Mouse (Mus musculus) adrenal gland, adult 8-10 months (tissue): ENCODE measurements around the gene Pabpc4. TPM values are rescaled to one million over a fixed set of nuclear protein-coding genes. Genes with fewer than 3 reads are reported as not detected.

ENCODE experiments used
- total RNA-seq, 4 experiments: library from RNA; stranded (reverse); gene quantifications; 2 replicates each; pipeline ENCODE4 v1.2.4; 2022

Gene Pabpc4
- total RNA-seq, 4 experiments from 2014 or later: 82.8 to 96.1 (median 90.0) TPM

Other genes starting within 250 kb of the Pabpc4 start
- gene Trit1, start 245.8 kb upstream of the Pabpc4 start, total RNA-seq: 10 to 100 TPM; 21.8 to 24.5 (median 22.9) TPM
- under 1 TPM; 0.12 to 0.70 (median 0.30) TPM for gene Bmp8b, start 157.2 kb upstream of the Pabpc4 start, total RNA-seq
- under 1 TPM in 1 of 4 experiments, not detected in 3; 0.18 TPM for gene Oxct2b, start 146.1 kb upstream of the Pabpc4 start, total RNA-seq
- gene Ppie, start 122.4 kb upstream of the Pabpc4 start, total RNA-seq: 10 to 100 TPM; 55.8 to 65.6 (median 58.6) TPM
- 1 to 10 TPM; 5.0 to 9.1 (median 7.2) TPM for gene Hpcal4, start 79.1 kb upstream of the Pabpc4 start, total RNA-seq
- 100 to 1,000 TPM in 2 of 4 experiments, 10 to 100 TPM in 2; 65.4 to 137 (median 88.0) TPM for gene Nt5c1a, start 60.8 kb upstream of the Pabpc4 start, total RNA-seq
- 10 to 100 TPM in 2 of 4 experiments, 1 to 10 TPM in 2; 4.6 to 13.5 (median 8.9) TPM for gene Heyl, start 28.8 kb upstream of the Pabpc4 start, total RNA-seq
- not detected for gene Oxct2a, start 61.3 kb downstream of the Pabpc4 start, total RNA-seq
- under 1 TPM in 2 of 4 experiments, not detected in 2; 0.15 to 0.17 TPM for gene Bmp8a, start 80.9 kb downstream of the Pabpc4 start, total RNA-seq